Mouse (Mus musculus) bone marrow macrophage, adult 2 months (primary cell): Measurements from ENCODE around the gene Xkr7.

Experiments used
- CTCF ChIP-seq: IDR thresholded peaks from 2 replicates; pipeline ENCODE4 v1.5.1; 2012; ENCODE audit warnings: low read depth, mild to moderate bottlenecking, low read length, moderate library complexity
- POLR2A ChIP-seq: IDR thresholded peaks from 2 replicates; pipeline ENCODE4 v1.6.1; 2012; ENCODE audit warnings: mild to moderate bottlenecking, low read depth, low read length, borderline replicate concordance

DNA sequence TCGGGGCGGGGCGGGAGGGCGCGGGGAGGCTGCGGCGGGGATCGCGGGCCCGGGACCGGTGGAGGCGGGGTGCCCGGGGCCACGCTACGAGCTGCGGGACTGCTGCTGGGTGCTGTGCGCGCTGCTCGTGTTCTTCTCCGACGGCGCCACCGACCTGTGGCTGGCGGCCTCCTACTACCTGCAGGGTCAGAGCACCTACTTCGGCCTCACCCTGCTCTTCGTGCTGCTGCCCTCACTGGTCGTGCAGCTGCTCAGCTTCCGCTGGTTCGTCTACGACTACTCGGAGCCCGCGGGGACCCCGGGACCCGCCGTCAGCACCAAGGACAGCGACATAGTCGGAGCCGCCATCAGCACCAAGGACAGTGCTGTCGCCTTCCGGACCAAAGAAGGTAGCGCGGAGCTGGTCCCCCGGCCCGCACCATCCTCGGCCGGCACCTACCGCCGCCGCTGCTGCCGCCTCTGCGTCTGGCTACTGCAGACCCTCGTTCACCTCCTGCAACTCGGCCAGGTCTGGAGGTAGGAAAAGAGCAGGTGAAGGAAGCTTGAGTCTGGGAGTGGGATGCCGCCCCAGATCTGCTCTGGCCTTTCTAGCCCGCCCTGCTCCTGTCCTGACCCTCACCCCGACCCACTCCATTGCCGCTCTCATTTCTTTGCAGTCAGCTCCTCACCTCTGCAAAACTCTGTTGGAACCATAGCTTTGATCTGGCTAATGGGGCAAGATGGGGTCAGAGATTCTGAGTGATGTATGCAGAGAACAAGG is 611 bp downstream of the Xkr7 start:
- TF ChIP-seq CTCF (no peak), POLR2A (no peak)
